Mouse (Mus musculus) R1 (cell line): Measurements from ENCODE around the gene Gucy1b2.

Source experiments
- DNase-seq: peaks from one replicate; pipeline ENCODE4 v3.0.0-alpha.2; 2018; ENCODE audit warnings: low read depth, low spot score

The Gucy1b2 gene

GRCm38 (mm10) chr14:62374001-62374400 lies 82.1 kb downstream of the Gucy1b2 start:
- DNase-seq: no peak

GRCm38 (mm10) chr14:62370819-62371218 lies 85.3 kb downstream of the Gucy1b2 start:
- DNase-seq: no peak

GRCm38 (mm10) chr14:62363774-62364173 lies 92.3 kb downstream of the Gucy1b2 start:
- DNase-seq: no peak

- DNase-seq: no peak
Observed at GRCm38 (mm10) chr14:62361263-62361980, 94.7 kb downstream of the Gucy1b2 start.

- no peak for DNase-seq
Observed at GRCm38 (mm10) chr14:62355201-62355600, 100.9 kb downstream of the Gucy1b2 start.

- DNase-seq: no peak
Observed at GRCm38 (mm10) chr14:62353793-62354192, 102.3 kb downstream of the Gucy1b2 start.

- no peak for DNase-seq
Observed at GRCm38 (mm10) chr14:62353372-62353771, 102.7 kb downstream of the Gucy1b2 start.

- no peak for DNase-seq
Observed at GRCm38 (mm10) chr14:62350890-62351289, 105.2 kb downstream of the Gucy1b2 start.

GRCm38 (mm10) chr14:62350186-62350585 lies 105.9 kb downstream of the Gucy1b2 start:
- peak; percentile 54 for DNase-seq

- no peak for DNase-seq
Observed at GRCm38 (mm10) chr14:62349786-62350185, 106.3 kb downstream of the Gucy1b2 start.

GRCm38 (mm10) chr14:62347103-62347502 lies 109.0 kb downstream of the Gucy1b2 start:
- DNase-seq: no peak

- no peak for DNase-seq
Observed at GRCm38 (mm10) chr14:62346570-62346969, 109.5 kb downstream of the Gucy1b2 start.
